Mouse (Mus musculus) spleen, postnatal 14 days (tissue): Measurements from ENCODE around the gene Ccm2.

ENCODE experiments used
- DNase-seq, 2 experiments: peaks; one replicate each; pipeline ENCODE4 v3.0.0; 2021 to 2022; ENCODE audit warnings: low spot score in 2 of 2

Ccm2 gene

DNA sequence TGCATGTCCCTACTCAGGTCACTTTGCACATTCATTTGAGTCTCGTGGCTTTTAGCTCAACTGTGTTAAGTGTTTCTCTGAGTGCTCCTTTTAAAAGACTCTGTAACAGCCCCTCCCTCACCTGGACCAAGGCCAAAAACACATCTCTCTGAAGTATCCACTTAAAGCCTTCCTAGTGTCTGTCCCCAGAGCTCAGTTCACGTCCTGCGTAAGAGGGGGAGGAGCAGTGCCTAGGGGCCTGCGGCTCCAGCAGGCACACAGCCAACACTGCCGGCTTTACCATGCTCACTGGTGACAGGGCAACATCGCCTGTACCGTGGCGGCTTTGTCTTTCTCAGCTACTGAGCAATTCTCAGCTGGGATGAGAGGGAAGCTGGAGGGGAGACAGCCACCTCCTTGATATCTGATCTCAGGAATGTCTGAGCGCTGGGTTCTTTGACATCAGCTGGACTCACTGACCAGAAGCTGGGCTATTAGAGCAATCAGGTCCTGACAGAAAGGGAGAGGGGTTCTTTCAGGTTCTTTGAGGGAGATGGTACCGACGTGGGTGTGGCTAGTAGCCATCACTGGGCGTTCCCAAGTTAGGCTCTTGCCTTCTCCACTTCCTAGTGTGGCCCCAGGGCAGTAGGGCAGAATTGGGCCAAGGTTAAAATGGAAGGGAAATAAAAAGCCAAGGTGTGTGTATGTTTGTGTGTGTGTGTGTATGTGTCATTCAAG lies 57.4 kb downstream of the Ccm2 start:
- no peak for DNase-seq

DNA sequence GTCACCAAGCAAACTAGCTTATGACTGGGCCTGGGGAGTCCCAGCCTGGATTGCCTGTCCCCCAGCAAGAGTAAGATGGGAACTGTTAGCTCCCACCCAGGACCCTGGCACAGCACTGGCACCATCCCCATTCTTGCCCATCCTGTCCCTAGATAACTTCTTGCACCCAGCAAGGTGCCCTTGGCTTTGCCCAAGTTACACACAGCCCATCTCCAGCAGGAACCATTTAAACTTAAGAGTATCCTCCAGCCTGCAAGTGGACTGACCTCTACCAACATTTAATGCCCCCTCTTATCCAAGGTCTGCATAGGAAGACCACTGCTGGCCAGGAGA lies 57.9 kb downstream of the Ccm2 start:
- DNase-seq = no peak

DNA sequence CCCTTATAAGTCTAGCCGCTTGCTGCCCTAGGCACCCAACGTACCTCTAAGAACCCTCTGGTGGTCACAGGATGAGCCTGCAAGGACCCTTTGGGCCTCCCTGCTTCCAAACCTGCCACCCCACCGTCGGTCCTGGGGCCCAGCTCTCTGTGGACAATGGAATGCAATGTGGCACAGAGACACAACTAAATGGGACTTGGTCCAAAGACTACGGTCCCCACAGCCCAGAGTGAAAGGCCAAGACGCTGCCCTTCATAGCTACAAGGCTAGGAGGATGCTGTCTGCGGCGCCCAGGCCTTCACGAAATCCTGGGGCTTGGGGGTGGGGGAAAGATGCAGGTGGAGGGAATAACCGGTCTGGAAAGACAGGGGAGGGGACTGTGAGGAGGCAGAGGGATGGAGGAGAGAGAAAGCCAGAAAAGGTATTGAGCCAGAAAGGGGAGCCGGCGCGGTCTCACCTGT lies 58.4 kb downstream of the Ccm2 start:
- DNase-seq = no peak

DNA sequence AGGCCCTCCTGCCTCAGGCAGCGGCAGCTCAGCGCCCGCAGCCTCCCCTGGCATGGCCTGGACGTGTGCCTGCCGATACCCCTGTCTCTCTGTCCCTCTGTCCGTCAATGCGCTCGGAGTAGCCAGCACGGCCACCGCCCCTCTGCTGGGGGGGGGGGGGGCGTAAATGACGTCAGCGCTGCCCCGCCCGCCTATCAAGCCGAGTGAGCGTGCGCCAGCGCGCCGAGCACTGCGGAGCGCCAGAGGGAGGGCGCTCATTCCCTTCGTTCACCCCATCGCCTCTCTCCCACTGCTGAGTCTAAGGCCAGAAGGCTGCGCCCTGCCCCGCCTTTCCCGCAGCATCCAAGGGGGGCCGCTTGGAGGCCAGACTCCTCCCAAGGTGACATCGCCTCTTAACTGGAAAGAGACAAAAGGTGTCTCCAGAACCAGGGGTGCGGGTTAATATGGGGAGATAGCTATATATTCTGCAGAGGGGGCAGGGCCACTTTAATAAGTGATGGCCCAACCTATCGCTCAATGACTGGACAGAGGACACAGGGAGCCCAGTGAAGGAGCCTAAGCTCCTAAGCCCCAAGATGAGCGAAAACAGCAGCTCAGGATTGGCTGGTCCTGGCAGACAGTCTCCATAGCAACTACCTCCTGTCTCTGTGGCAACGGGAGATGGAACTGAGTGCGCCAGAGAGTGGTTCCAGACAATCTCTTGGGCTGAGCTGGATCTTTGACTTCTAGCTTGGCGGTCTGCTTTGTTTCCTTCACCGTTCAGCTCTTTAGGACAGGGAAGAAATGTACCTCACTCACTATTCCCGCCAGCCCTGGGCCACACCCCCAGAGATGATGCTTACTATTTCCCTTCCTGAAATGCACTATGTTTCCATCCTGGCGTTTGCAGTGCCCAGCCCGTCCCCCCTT lies 59.1 kb downstream of the Ccm2 start, which contains the start of gene Nacad:
Nacad (minus strand) TSS at position 563 of the 909 bp plus-strand sequence.
- DNase-seq = no peak

DNA sequence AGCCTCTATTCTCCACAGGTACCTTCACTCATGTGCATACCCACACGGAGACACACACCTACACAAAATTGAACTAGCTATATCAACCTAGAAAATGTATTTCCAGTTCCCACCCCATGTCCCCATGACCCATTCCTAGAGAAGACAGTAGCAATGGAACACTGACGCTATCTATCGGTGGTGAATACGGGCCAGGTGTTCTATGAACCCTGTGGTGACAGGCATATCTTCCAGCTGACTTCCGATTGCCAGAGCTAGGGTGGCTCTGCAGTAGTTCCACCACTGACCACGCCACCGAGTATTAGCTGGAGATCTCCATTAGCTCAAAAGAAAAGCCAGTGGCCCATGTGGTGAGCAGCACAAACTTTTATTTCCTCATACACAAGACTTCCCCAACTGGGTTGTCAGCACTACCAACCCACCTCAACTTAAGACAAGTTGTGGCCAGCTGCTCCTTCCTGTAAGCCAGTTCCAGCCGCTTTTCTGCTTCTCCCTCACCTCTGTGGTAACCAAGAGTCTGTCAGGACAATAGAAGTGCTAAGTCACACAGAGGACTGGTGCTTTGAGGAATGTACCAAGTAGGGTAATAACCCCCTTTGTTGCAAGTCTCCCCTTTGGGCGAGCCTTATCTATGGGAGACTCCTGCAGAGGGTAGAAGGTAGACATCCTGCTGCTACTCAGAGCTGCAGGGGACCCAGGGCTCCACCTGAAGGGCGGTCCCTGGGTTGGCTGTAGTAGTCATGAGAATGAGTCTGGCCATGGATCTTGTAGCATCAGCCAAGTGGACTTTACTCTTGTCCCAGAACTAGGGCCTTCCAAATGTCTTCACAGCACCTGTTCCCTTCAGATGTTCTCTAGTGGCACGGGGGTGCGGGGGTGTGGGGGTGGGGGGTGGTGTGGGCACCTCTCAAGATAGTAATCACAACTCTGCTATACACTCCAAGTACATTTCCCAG lies 68.8 kb downstream of the Ccm2 start:
- DNase-seq = no peak

GRCm38 (mm10) chr11:6623704-6624103 lies 77.0 kb downstream of the Ccm2 start:
- no peak for DNase-seq

DNA sequence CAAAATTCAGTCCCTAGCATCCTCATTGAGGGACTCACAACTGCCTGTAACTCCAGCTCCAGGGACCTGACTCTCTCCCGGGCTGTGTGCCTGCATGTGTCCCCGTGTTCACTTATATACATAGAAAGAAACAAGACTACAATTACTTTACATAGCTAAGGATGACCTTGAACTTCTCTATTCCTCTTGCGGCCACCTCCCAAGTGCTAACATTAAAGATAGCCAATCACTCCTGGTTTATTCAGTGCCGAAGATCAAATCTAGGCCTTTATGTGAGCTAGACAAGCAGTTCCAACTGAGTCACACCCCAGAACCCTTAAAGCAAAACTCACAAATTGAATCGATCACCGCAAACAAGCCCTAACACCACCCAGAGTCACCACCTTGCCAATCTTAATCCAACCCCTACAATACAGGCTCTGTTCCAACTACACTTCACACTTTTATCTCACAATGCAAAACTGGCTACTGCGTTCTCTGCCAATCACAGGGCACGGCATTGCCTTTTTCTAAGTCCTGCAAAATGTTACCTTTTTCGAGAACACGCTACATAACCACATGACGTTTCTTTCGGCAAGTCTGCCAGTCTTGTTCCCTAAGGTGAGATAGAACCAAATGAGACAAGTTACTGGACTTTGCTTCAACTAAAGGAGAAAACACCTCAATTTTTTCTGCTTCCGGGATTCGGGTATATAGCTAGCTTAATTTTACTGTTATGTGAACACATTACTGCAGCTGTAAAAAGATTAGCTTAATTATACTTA lies 78.1 kb downstream of the Ccm2 start:
- DNase-seq = no peak

DNA sequence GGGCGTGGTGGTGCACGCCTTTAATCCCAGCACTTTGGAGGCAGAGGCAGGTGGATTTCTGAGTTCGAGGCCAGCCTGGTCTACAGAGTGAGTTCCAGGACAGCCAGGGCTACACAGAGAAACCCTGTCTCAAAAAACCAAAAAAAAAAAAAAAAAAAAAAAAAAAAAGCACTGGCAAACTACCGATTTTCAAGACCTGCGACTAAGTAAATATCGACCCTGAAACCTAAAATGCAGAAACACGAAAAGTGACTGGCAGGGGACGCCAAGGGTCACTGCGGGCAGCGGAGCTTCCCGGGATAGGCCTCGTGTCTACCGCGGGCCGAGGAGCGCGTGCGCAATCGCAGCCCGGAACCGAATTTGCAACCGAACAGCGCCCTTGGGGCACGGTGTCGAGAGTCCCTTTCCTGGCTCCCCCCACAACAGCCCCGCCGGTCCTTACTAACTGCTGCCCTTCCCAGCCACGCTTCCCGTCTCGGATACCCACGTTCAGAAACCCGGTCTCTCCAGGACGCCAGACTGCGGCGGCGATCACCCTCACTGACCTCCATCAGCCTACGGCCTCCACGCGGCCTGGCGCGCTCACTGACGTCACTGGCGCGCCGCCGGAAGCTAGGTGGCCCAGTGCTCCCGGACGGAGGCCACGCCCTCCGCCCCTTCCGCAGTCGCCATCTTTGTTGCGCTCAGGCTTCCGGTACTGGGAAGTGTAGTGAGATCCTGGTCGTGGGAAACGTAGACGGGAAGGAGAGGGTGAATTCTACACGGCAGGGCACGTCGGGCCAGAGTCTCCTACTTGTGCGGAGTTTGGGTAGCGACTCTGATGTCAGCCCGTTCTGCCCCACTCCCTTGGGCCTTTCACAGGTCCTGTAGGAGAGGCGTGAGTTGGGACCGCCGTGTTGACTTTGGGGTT lies 79.0 kb downstream of the Ccm2 start, which contains the start of gene Tbrg4:
Tbrg4 (minus strand) TSS at position 590 of the 910 bp plus-strand sequence.
- DNase-seq = peak; percentile 82 to 85

- DNase-seq = no peak
These were observed 79.7 kb downstream of the Ccm2 start for GRCm38 (mm10) chr11:6626388-6626772.

DNA sequence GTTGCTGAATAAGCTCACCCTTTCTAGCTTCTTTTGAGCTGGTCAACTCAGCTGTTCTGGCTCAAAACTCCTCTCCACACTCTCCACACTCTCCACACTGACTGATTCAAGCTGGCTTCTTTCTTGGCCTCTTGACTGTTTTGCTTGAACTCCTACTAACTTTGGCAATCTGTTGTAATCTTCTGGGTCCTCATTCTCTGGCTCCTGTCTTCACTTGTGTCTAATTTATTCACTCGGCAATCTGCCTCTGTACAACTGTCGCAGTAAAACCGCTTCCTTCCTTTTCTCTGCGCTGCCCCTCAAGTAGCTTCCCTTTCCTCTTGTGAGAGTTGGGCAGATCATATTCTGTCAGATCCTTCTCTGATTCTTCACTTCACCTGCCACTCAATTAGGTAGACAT lies 81.0 kb downstream of the Ccm2 start:
- no peak for DNase-seq

- DNase-seq = peak; percentile 45 to 68
These were observed 81.9 kb downstream of the Ccm2 start for GRCm38 (mm10) chr11:6628568-6628967.

GRCm38 (mm10) chr11:6629655-6630054 lies 83.0 kb downstream of the Ccm2 start:
- peak in 1 of 2 experiments; percentile 42 for DNase-seq

DNA sequence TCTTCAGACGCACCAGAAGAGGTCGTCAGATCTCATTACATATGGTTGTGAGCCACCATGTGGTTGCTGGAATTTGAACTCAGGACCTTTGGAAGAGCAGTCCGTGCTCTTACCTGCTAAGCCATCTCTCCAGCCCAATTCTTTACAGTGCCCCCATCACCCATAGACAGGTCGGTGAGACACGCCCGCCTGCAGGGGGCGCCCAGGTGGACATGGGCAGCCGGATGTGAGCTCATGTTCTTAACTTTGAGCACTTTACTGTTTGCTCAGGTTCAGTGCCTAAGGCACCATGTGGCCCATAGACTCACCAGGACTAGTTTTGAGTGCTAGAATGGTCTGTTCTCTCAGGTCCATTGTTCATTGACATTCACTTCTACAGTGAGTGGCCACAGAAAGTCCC lies 89.5 kb downstream of the Ccm2 start:
- peak in 1 of 2 experiments; percentile 16 for DNase-seq

DNA sequence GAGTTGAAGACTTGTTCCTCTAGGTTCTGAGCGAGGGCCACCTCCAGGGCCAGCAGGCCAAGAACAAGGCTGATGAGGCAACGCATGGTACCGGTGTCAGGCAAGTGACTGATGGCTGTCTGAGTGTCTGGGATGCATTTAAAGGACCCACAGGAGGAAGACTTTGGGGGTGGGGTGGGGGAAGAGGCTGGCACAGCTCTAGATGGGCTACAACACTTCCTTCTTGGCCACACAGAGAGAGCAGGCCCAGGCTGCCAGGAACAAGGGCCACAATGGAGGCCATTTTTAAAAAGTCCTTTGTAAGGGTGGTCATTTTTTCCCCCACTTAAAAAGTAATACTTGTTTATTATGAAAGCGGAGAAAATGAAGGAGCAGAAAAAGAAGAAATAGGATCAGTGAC lies 91.8 kb downstream of the Ccm2 start, which contains the start of gene Wap:
Wap (minus strand) TSS at position 101 of the 400 bp plus-strand sequence.
- no peak for DNase-seq

DNA sequence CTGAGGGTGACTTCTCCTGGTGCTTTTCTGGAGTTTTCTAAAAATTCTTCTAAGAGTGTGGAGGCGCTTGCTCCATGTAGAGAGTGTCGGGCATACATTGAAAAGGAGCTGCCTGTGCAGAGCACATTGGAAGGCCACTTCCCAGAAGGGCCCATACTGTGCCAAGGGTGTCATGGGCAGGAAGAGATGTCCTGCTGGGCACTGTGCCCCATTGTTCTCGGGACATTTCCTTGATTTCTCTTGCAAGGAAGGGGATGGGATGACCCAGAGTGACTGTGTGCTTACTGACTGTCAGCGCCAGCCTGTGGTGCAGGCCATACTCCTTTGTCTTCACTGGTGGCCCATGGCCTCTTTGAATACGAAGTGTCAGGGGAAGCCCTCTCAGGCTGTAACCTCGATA lies 92.4 kb downstream of the Ccm2 start:
- DNase-seq = no peak

- no peak for DNase-seq
These were observed 97.9 kb downstream of the Ccm2 start for GRCm38 (mm10) chr11:6644566-6644965.
